Mouse (Mus musculus) ES-CJ7 (cell line): ENCODE results near the gene Cyld.

Experiments used
- DNase-seq: peaks from one replicate; pipeline ENCODE4 v3.0.0; 2011; ENCODE audit warnings: low read depth, low spot score

The Cyld gene

GRCm38 (mm10) chr8:88792691-88793323, 96.0 kb downstream of the Cyld start:
- DNase-seq: no peak

- DNase-seq: no peak
Measured at GRCm38 (mm10) chr8:88793324-88793722, 96.5 kb downstream of the Cyld start.

- DNase-seq: no peak
Measured at GRCm38 (mm10) chr8:88793746-88794614, 97.2 kb downstream of the Cyld start.

- DNase-seq: no peak
Measured at GRCm38 (mm10) chr8:88794615-88794907, 97.7 kb downstream of the Cyld start.

GRCm38 (mm10) chr8:88795896-88796295, 99.1 kb downstream of the Cyld start:
- DNase-seq: peak; percentile 52

GRCm38 (mm10) chr8:88796651-88797050, 99.8 kb downstream of the Cyld start:
- no peak for DNase-seq
